ENCODE assay signal across 29 mouse cellular contexts in genomic region chr11:83060412-83061020, GRCm38 (mm10). TPM values are rescaled to one million over a fixed set of nuclear protein-coding genes. Genes with fewer than 3 reads are reported as not detected.
DNase-seq lines count a peak whose midpoint lies in the region; ATAC-seq and TF ChIP-seq lines count a peak whose summit lies in the region.
"Had no signal": no experiment of that assay in that cellular context is flagged by ENCODE, and none has a peak within 500 bp of the region (broad histone marks: within the 10 kb centered on the region; RNA-seq: fewer than 3 reads in every experiment).

No protein-coding gene starts in this region.

- 73% methylated on average over 5 of the region's 5 CpGs for WGBS in liver, postnatal 0 days (ENCODE audit: insufficient replicate concordance)
- 62% methylated on average over 5 of the region's 5 CpGs for WGBS in liver, embryonic 12.5 days (ENCODE audit: insufficient replicate concordance)

- H3K27ac ChIP-seq in liver, postnatal 0 days (ENCODE audit: low read depth): no peak overlapping the region
- H3K27ac ChIP-seq in liver, embryonic 12.5 days: no peak overlapping the region
- peak overlapping the region; percentile 77 for H3K27ac ChIP-seq in embryonic fibroblast, embryonic 13.5 days (ENCODE audit: insufficient read depth, low read length)
- H3K27ac ChIP-seq: gastrocnemius, adult 2 months; hindbrain, embryonic 12.5 days; hindbrain, postnatal 0 days; kidney, embryonic 15.5 days; limb, embryonic 13.5 days; midbrain, embryonic 13.5 days; neural tube, embryonic 13.5 days had no signal

- H3K27me3 ChIP-seq in liver, postnatal 0 days (ENCODE audit: insufficient read depth, low read length): no peaks in the 10 kb centered on the region
- H3K27me3 ChIP-seq in liver, embryonic 12.5 days (replicated peaks): peaks cover 7% of the 10 kb centered on the region
- H3K27me3 ChIP-seq: hindbrain, embryonic 12.5 days; kidney, embryonic 15.5 days; megakaryocyte, embryonic 14.5 days; midbrain, embryonic 13.5 days; neural tube, embryonic 13.5 days had no signal

- no peak overlapping the region for H3K4me3 ChIP-seq in liver, postnatal 0 days (ENCODE audit: low read depth, low read length)
- H3K4me3 ChIP-seq in liver, embryonic 12.5 days: no peak overlapping the region
- H3K4me3 ChIP-seq in embryonic fibroblast, embryonic 13.5 days (ENCODE audit: insufficient read depth, low read length): no peak overlapping the region
- H3K4me3 ChIP-seq: gastrocnemius, adult 2 months; hindbrain, embryonic 12.5 days; kidney, embryonic 15.5 days; limb, embryonic 13.5 days; midbrain, embryonic 13.5 days; neural tube, embryonic 13.5 days had no signal

- H3K36me3 ChIP-seq in liver, postnatal 0 days (replicated peaks; ENCODE audit: insufficient read depth, low read length): no peaks in the 10 kb centered on the region
- H3K36me3 ChIP-seq in liver, embryonic 12.5 days: no peaks in the 10 kb centered on the region
- H3K36me3 ChIP-seq: hindbrain, embryonic 12.5 days; kidney, embryonic 15.5 days; limb, embryonic 13.5 days; midbrain, embryonic 13.5 days; neural tube, embryonic 13.5 days had no signal

- TF ChIP-seq CTCF in liver, postnatal 0 days (IDR thresholded peaks at IDR 0.05; ENCODE audit: low read depth): no peak
- no peak for TF ChIP-seq CTCF in embryonic fibroblast, embryonic 13.5 days (IDR thresholded peaks at IDR 0.05; ENCODE audit: borderline replicate concordance, insufficient read depth, low read length)

- no peak for ATAC-seq in liver, postnatal 0 days
- ATAC-seq in liver, embryonic 12.5 days: no peak
- ATAC-seq in activated CD4-positive, CD25-positive, alpha-beta regulatory T cell, adult 4 months: peak; percentile 39
- ATAC-seq: forebrain, embryonic 14.5 days; hindbrain, postnatal 0 days; lung, postnatal 0 days; midbrain, embryonic 13.5 days had no signal

- peak; percentile 7 for DNase-seq in liver, postnatal 0 days
- DNase-seq in thymus, postnatal 10 days (ENCODE audit: low spot score in 2 of 2): no peak
- no peak for DNase-seq in c-Kit-positive CD71-positive TER-119-positive erythroid progenitor cells, embryonic 14.5 days (ENCODE audit: low spot score)
- DNase-seq: adrenal gland, postnatal 10 days; B cell, adult 2 months; cerebellum, adult 8-10 months; cerebellum, postnatal 36 days; gastrocnemius, adult 2 months; gastrocnemius, postnatal 36 days; heart, postnatal 36 days; kidney, adult 18-20 months; kidney, postnatal 36 days; lung, adult 18-20 months; thymus, adult 2 months had no signal

- H3K4me2 ChIP-seq in liver, postnatal 0 days (ENCODE audit: low read depth, low read length): no peak overlapping the region
- no peak overlapping the region for H3K4me2 ChIP-seq in liver, embryonic 12.5 days
- H3K4me2 ChIP-seq: hindbrain, embryonic 12.5 days; kidney, embryonic 15.5 days; limb, embryonic 13.5 days; liver, embryonic 11.5 days; midbrain, embryonic 13.5 days; neural tube, embryonic 13.5 days had no signal

- no peak for TF ChIP-seq EP300 in liver, postnatal 0 days (IDR thresholded peaks at IDR 0.05; ENCODE audit: low read depth)

- peaks cover 5% of the 10 kb centered on the region; the same call in 1 of the 2 replicates for H3K4me1 ChIP-seq in liver, postnatal 0 days (ENCODE audit: insufficient read depth)
- no peaks in the 10 kb centered on the region for H3K4me1 ChIP-seq in liver, embryonic 12.5 days
- peaks cover 9% of the 10 kb centered on the region for H3K4me1 ChIP-seq in embryonic fibroblast, embryonic 13.5 days (ENCODE audit: control insufficient read depth, insufficient read depth, low read length)
- H3K4me1 ChIP-seq: hindbrain, embryonic 12.5 days; limb, embryonic 13.5 days; midbrain, embryonic 13.5 days; neural tube, embryonic 13.5 days had no signal

- no peak for TF ChIP-seq POLR2A in embryonic fibroblast, embryonic 13.5 days (IDR thresholded peaks at IDR 0.05; ENCODE audit: low read depth, low read length)

- H3K9ac ChIP-seq in liver, postnatal 0 days (replicated peaks): no peak overlapping the region
- H3K9ac ChIP-seq in liver, embryonic 12.5 days: no peak overlapping the region
- H3K9ac ChIP-seq: hindbrain, embryonic 12.5 days; kidney, embryonic 15.5 days; limb, embryonic 13.5 days; midbrain, embryonic 13.5 days; neural tube, embryonic 13.5 days had no signal

- no peaks in the 10 kb centered on the region for H3K9me3 ChIP-seq in liver, postnatal 0 days (ENCODE audit: low read length)
- H3K9me3 ChIP-seq in liver, embryonic 12.5 days (replicated peaks): no peaks in the 10 kb centered on the region
- H3K9me3 ChIP-seq: G1E; hindbrain, embryonic 12.5 days; kidney, embryonic 15.5 days; limb, embryonic 13.5 days; megakaryocyte, embryonic 14.5 days; midbrain, embryonic 13.5 days; neural tube, embryonic 13.5 days had no signal

RNA-seq across cellular contexts. Expression of gene Slfn2, which starts 4.4 kb away (rescaled TPM):
- 22.3 and 22.7 TPM in 2 replicates for polyA plus RNA-seq in liver, postnatal 0 days (2015; fragmentation: Nextera tagmentation; extraction: Ambion mirVana)
- polyA plus RNA-seq in liver, embryonic 12.5 days (2016; fragmentation: Nextera tagmentation; extraction: Ambion mirVana): 3.5 and 3.6 TPM in 2 replicates
- polyA plus RNA-seq in activated CD4-positive, CD25-positive, alpha-beta regulatory T cell, adult 4 months (2017; shearing (Covaris generic)): 100 to 1,000 TPM; 893 to 932 TPM
- 7.4 and 7.7 TPM in 2 replicates for polyA plus RNA-seq in embryonic fibroblast, embryonic 13.5 days (2011; ENCODE audit: insufficient read length, low read depth, missing spikeins)

RNA-seq across cellular contexts. Expression of gene Slfn8, which starts 39.9 kb away (rescaled TPM):
- 0.76 and 1.0 TPM in 2 replicates for polyA plus RNA-seq in liver, postnatal 0 days (2015; fragmentation: Nextera tagmentation; extraction: Ambion mirVana)
- 0.38 and 0.72 TPM in 2 replicates for polyA plus RNA-seq in liver, embryonic 12.5 days (2016; fragmentation: Nextera tagmentation; extraction: Ambion mirVana)
- 10 to 100 TPM; 61.2 to 85.7 TPM for polyA plus RNA-seq in activated CD4-positive, CD25-positive, alpha-beta regulatory T cell, adult 4 months (2017; shearing (Covaris generic))
- polyA plus RNA-seq in embryonic fibroblast, embryonic 13.5 days (2011; ENCODE audit: insufficient read length, low read depth, missing spikeins): 2.2 and 4.2 TPM in 2 replicates
- polyA plus RNA-seq: G1E had no signal

RNA-seq across cellular contexts. Expression of gene Slfn1, which starts 56.1 kb away (rescaled TPM):
- polyA plus RNA-seq in liver, postnatal 0 days (2015; fragmentation: Nextera tagmentation; extraction: Ambion mirVana): 2.6 and 2.8 TPM in 2 replicates
- polyA plus RNA-seq in liver, embryonic 12.5 days (2016; fragmentation: Nextera tagmentation; extraction: Ambion mirVana): 0.08 and 0.13 TPM in 2 replicates
- 100 to 1,000 TPM; 280 to 284 TPM for polyA plus RNA-seq in activated CD4-positive, CD25-positive, alpha-beta regulatory T cell, adult 4 months (2017; shearing (Covaris generic))
- not detected in 2 replicates for polyA plus RNA-seq in embryonic fibroblast, embryonic 13.5 days (2011; ENCODE audit: insufficient read length, low read depth, missing spikeins)
- polyA plus RNA-seq: embryonic facial prominence, embryonic 11.5 days; forebrain, embryonic 14.5 days; G1E; hindbrain, embryonic 12.5 days; limb, embryonic 13.5 days; liver, embryonic 11.5 days; neural tube, embryonic 13.5 days had no signal

Comparison
In these comparisons a context has a peak if more than half of its experiments do, and no peak if none do; other contexts are left out.
1. RNA of gene Slfn2, which starts 4.4 kb away (polyA plus RNA-seq): 893 to 932 TPM in activated CD4-positive, CD25-positive, alpha-beta regulatory T cell, adult 4 months; 22.3 to 22.7 TPM in liver, postnatal 0 days, 7.4 to 7.7 TPM in embryonic fibroblast, embryonic 13.5 days and 3.5 to 3.6 TPM in liver, embryonic 12.5 days; every median in the first group is over 10 times any median in the second.
2. RNA of gene Slfn8, which starts 39.9 kb away (polyA plus RNA-seq): 61.2 to 85.7 TPM in activated CD4-positive, CD25-positive, alpha-beta regulatory T cell, adult 4 months; 2.2 to 4.2 TPM in embryonic fibroblast, embryonic 13.5 days, 0.76 to 1.0 TPM in liver, postnatal 0 days and 0.38 to 0.72 TPM in liver, embryonic 12.5 days; every median in the first group is over 10 times any median in the second.
3. RNA of gene Slfn1, which starts 56.1 kb away (polyA plus RNA-seq): 280 to 284 TPM in activated CD4-positive, CD25-positive, alpha-beta regulatory T cell, adult 4 months; 2.6 to 2.8 TPM in liver, postnatal 0 days, 0.08 to 0.13 TPM in liver, embryonic 12.5 days and not detected in embryonic fibroblast, embryonic 13.5 days; every median in the first group is over 10 times any median in the second.